Mouse (Mus musculus) thymus, postnatal 4 days (tissue): ENCODE results near the gene Olfr1402.

Experiments used
- DNase-seq: peaks from one replicate; pipeline ENCODE4 v3.0.0; 2021

Olfr1402 gene

DNA sequence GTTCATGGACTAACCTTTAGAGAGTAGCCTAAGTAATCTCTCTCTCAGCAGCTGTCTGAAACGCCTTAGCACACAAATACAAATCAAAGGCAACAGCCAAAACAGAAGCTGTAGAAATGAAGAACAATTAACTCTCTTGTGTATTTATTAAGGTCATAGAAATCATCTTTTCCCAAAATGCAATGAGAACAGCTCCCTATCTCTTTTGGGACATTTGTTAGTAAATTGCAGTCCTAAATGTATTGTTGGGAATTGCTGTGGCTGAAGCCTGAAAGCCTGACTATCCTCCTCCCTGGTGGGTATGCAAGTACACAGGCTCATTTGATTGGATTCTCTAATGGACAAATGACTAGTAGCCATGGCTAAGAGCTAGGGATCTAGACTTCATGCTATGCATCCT, at the start of gene Olfr1402:
Olfr1402 (minus strand) TSS at position 101 of the 400 bp plus-strand sequence.
- DNase-seq, result no peak

DNA sequence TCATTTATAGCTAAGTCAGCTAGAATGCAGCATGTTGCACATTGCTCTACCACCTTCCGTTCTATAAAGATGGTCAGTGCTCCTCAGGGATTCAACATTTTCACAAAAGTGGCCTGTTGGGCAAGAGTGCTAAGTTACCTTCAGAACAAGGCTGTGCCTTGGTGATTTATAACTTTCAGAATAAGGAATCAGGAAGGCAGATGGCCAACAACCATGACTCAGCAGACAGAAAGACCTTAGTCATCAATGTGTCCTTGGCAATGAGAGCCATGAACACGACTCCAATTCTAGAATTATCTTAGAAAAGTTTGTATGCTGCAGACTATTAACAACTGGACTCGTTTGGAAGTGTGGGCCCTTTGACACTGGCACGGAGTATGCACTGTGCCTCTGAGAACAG, 33.5 kb upstream of the Olfr1402 start:
- DNase-seq, result no peak

DNA sequence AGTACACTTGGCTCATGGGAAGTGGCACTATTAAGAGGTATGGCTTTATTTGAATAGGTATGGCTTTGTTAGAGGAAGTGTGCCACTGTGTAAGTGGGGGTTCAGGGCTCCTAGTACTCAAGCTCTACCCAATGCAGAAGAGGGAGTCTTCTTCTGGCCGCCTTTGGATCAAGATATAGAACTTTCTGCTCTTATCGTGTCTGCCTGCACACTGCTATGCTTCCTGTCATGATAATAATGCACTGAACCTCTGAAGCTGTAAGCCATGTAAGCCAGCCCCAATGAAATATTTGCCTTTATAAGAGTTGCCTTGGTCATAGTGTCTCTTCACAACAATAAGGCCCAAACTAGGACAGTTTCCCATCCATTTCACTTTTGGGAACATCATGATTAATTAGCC, 16.8 kb upstream of the Olfr1402 start:
- no peak for DNase-seq

DNA sequence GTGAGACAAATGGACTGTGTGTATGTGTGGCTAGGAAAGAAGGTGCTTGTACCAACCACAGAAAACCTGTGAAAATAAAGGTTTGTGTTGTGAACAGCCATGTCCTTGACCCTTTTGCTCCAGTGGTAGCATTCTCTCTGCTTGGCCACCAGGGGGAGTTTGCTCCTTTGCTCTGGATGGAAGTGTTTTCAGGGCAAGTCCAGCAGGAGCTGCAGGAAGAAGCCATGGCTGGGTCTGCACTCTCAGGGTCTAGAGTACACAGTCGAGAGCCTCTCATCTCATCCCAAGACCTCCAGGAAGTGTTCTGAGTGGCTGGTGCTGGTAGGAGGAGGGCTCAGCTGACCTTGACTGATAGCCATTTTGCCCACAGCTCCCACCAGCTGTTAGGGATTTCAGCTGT, 27.5 kb downstream of the Olfr1402 start:
- peak; percentile 62 for DNase-seq

DNA sequence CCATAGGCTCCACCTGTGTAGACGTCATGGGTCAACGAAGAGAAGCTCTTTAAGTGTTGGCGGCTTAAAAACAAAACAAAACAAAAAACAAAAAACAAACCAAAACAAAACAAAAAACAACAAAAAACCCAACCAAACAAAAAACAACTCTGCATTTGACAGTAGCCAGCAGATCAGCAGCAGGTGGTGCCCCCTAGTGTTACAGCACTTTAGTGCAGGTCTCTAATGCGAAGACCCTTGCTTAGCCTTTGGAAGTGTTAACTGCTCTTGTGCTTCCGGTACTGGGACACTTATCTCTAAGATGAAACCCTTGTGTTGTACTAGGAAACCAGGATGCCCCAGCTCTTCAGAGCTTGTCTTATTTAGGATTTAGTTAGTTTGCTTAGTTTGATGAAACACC, 28.7 kb downstream of the Olfr1402 start:
- DNase-seq, result peak; percentile 56

DNA sequence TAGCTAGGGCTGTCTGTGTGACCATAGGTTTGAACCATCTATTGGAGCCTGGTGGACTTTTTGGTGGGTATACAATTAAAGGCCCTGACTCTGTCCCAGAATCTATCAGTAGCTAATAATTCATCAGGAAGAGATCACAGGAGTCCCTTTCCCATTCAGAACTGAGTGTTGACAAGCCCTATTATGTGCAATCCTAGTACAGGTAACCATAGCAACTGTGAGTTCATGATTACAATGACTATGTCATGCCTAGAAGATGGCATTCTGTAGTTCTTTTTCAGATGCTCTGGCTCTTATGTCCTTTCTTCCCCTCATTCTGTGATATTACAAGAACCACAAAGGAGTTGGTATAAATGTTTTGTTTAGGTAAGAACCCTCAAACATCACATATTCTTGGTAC, 51.4 kb downstream of the Olfr1402 start:
- DNase-seq, result no peak

DNA sequence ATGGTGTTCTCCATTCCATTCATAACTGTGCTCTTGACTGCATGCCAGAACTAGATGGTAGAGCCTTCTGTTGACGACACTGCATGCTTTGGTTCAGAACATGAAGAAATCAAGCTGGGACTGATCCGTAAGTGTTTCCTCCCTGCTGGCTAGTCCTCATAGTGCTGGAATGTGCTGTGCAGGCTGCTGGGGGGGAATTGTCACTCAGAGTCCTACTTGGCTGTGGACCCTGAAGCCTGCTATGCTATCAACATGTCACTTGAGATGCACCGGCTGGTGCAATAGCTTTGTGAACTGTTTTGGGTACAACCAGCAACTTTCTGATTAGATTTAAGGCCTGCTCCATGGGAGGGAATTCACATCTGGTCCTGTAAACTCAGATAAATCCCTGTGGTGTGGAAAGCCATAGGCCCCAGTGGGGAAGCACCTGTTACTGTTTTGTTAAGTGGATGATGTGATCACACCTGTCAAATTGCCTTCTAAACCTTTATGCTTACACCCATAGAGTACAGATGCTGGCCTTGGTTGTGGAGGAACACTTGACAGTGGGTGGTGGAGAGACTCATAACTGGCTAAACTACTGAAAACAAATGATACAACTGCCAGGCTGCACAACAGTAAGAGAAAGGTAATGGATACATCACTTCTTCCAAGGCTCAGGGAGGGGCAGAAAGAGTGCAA, 58.3 kb downstream of the Olfr1402 start:
- no peak for DNase-seq

DNA sequence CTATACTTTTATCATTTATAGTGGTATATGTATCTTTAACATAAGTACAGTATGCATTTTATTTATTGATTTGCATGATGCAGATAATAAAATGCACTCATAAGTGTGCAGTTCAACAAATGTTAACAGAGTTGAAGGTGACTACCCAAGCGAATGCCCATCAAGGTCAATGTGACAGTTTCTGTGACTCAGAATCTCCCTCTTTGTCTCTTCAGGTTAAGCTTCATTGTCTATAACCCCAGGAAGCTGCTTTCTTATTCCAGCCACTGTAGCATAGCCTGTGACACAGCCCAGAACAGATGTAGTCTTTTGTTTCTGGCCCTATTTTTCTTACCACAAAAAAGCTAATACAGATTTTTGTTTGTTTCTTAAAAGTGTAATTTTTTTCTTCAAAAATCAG, 63.4 kb downstream of the Olfr1402 start:
- no peak for DNase-seq
